Mouse (Mus musculus): ENCODE measurements around the gene Slc35f6.
"Not testable (repeated sequence)": the region's sequence is repeated elsewhere in the genome, so short reads cannot be mapped to it uniquely, and the experiment has no call there.

DNA sequence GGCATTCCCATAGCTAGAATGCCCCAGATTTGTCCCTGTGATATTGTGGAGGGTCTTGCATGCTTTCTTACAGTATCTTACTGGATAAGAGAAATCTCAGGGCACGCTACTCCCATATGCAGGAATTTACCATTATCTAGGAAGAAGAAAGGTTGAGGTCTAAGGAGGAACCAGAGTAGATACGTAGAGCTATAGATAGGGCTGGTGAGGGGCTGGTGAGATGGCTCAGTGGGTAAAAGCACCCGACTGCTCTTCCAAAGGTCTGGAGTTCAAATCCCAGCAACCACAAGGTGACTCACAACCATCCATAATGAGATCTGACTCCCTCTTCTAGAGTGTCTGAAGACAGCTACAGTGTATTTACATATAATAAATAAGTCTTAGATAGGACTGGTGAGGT lies 30.3 kb downstream of the Slc35f6 start:
- not testable (repeated sequence) for TF ChIP-seq CTCF, POLR2A (IDR thresholded peaks at IDR 0.05; ENCODE audit: extremely low read depth, insufficient read depth, low read length)

All from cortical plate, adult 2 months (tissue).